Mouse (Mus musculus) embryonic fibroblast, embryonic 13.5 days (primary cell): ENCODE data around the gene Cnot4. TPM values are rescaled to one million over a fixed set of nuclear protein-coding genes. Genes with fewer than 3 reads are reported as not detected.

Experiments
- H3K27ac ChIP-seq: 2 replicates; pipeline ENCODE4 v1.5.1; 2012; ENCODE audit warnings: low read length, control low read depth, inconsistent platforms; ENCODE audit not compliant: insufficient read depth
- H3K4me1 ChIP-seq: 2 replicates; pipeline ENCODE4 v1.6.1; 2011; ENCODE audit warnings: low read length; ENCODE audit not compliant: control insufficient read depth, insufficient read depth
- H3K4me3 ChIP-seq: 2 replicates; pipeline ENCODE4 v1.5.1; 2011; ENCODE audit warnings: mild to moderate bottlenecking, control low read depth, low read length; ENCODE audit not compliant: insufficient read depth
- CTCF ChIP-seq: IDR thresholded peaks from 2 replicates; pipeline ENCODE4 v1.5.1; 2011; ENCODE audit warnings: mild to moderate bottlenecking, control low read depth, low read length, moderate library complexity, borderline replicate concordance; ENCODE audit not compliant: insufficient read depth
- POLR2A ChIP-seq: IDR thresholded peaks from 2 replicates; pipeline ENCODE4 v1.6.1; 2011; ENCODE audit warnings: low read depth, mild to moderate bottlenecking, control low read depth, low read length, moderate library complexity
- polyA plus RNA-seq: library from polyadenylated mRNA; stranded (reverse); fragments of >200 nt; gene quantifications from 2 replicates; pipeline ENCODE4 v1.2.4, GENCODE M21; 2011; ENCODE audit warnings: low read depth; ENCODE audit not compliant: missing spikeins, insufficient read length

The Cnot4 gene
- polyA plus RNA-seq, 1 experiment = 34.6 TPM

- Histone ChIP-seq H3K27ac (no peak overlapping the region), H3K4me1 (no peaks in the 10 kb centered on the region), H3K4me3 (no peak overlapping the region)
- TF ChIP-seq CTCF (peak; percentile 56; the same call in 1 of the 2 replicates), POLR2A (no peak)
Observed at GRCm38 (mm10) chr6:34999101-34999500, 134.4 kb downstream of the Cnot4 start.

DNA sequence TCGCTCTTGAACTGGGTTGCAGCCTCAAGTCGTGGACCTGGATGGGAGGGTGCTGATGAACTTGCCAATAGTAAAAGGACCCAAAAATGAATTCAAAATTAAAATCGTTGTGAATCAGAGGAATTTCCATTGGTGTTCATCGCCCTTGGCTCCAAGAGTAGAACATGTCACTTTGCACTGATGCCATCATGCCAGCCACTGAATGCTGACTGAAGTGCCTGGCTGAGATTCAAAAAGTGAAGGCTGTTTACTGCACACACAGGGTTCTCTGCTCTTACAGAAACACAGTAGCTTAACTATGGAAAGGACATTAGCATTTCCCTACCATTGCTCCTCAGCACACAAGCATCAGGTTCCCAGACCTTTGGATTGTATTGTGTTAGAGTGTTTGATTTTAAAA, 137.0 kb downstream of the Cnot4 start:
- no peak overlapping the region for H3K27ac ChIP-seq
- TF ChIP-seq CTCF = no peak
- no peak for TF ChIP-seq POLR2A
- no peaks in the 10 kb centered on the region for H3K4me1 ChIP-seq
- no peak overlapping the region for H3K4me3 ChIP-seq

DNA sequence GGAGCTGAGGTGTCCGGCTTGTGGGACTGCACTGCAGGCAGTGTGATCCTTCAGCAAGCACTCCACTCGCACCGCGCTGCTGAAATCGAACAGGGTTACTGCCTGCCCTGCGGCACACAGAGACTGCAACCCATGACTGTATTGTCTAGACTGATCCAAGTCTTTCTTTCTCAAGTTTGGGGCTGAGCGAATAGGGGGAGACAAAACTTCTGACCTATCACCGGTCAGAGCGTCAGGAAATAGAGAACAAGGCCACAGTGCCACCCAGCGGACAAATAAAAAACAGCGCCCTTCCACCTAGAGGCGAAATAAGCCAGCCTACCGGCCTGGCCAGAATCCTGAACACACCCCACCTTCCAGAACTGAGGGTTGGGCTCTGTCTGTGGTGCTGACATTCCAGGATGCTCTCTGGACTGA, 138.3 kb downstream of the Cnot4 start:
- Histone ChIP-seq H3K4me3 (no peak overlapping the region), H3K27ac (no peak overlapping the region), H3K4me1 (no peaks in the 10 kb centered on the region)
- TF ChIP-seq CTCF (0 out of 2 replicates have a peak, but pooled peaks have one; percentile 40), POLR2A (peak; percentile 34; the same call in 1 of the 2 replicates)

GRCm38 (mm10) chr6:34994692-34995091, 138.8 kb downstream of the Cnot4 start:
- Histone ChIP-seq H3K4me1 (no peaks in the 10 kb centered on the region), H3K4me3 (no peak overlapping the region), H3K27ac (no peak overlapping the region)
- TF ChIP-seq CTCF (no peak), POLR2A (no peak)

DNA sequence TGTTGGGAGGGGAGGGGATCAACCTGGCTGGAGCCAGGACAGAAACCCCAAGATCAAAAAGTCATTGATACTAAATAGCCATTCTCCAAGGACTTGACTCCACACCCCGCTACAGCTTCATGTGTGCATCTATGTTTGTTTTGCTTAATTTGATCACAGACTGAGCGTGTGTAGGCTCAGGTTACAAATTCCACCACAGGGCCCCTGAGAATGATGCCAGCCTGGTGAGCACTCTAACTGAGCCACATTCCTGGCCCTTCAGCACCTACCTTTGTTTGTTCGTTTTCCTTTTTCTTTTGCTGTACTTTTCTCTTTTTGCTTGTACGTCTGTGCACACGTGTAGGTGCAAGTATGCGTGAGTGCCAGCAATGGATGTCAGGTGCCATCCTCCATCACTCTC, 144.3 kb downstream of the Cnot4 start:
- TF ChIP-seq CTCF (no peak), POLR2A (no peak)
- Histone ChIP-seq H3K4me1 (no peaks in the 10 kb centered on the region), H3K4me3 (no peak overlapping the region), H3K27ac (no peak overlapping the region)

GRCm38 (mm10) chr6:34988081-34988761, 145.3 kb downstream of the Cnot4 start, which contains the start of gene Slc23a4:
TSS of gene Slc23a4 (minus strand) at chr6:34988404.
- Histone ChIP-seq H3K4me3 (no peak within 1 kb of the TSS), H3K27ac (no peak within 1 kb of the TSS), H3K4me1 (no peaks in the 10 kb centered on the region)
- TF ChIP-seq CTCF = no peak
- TF ChIP-seq POLR2A = no peak

- Histone ChIP-seq H3K4me1 (no peaks in the 10 kb centered on the region), H3K4me3 (no peak overlapping the region), H3K27ac (no peak overlapping the region)
- no peak for TF ChIP-seq POLR2A
Observed at GRCm38 (mm10) chr6:34987085-34987645, 146.4 kb downstream of the Cnot4 start.

DNA sequence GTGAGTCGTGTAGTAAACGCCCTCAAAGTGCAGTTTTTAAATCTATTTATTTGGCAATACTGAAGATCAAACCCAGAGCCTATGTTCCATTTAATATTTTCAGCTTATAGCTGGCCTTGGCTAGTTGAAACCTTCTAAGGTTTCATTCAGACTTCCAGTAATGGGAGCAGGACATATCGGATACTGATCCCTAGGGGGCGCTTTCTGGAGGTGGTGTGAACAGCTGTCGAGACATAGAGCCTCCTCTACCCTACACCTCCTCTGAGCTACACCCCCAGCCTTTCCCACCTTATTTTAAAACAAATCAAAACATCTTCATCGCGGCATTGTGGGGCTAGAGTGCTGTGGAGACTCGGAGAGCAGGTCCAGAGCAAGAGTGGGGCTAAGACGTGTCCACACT, 152.9 kb downstream of the Cnot4 start:
- no peaks in the 10 kb centered on the region for H3K4me1 ChIP-seq
- TF ChIP-seq POLR2A (no peak), CTCF (no peak)
- no peak overlapping the region for H3K27ac ChIP-seq
- no peak overlapping the region for H3K4me3 ChIP-seq

DNA sequence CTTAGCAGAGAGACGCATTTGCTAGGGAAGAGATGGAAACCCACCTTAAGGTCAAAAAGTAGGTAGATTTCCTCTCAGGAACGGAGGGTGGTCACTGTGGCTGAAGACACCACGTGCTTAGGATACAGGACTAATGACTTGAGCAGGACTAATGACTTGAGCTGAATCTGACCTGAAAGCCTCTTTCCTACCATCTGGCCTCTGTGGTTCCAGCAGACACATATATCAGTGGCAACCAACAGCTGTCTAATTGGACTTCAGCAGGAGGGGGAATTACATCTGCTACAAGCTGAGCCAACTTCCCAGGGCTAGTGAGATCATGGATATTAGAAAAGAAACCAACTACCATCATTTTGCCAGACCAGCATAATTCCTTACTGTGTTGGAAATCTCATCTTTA, 154.2 kb downstream of the Cnot4 start:
- H3K4me3 ChIP-seq = no peak overlapping the region
- no peak for TF ChIP-seq POLR2A
- TF ChIP-seq CTCF = no peak
- H3K4me1 ChIP-seq = no peaks in the 10 kb centered on the region
- H3K27ac ChIP-seq = no peak overlapping the region

Other genes with a start within 250 kb of the Cnot4 start
- 8.8 and 12.1 TPM in 2 replicates for gene Wdr91, start 222.8 kb downstream of the Cnot4 start, polyA plus RNA-seq
- gene Stra8, start 213.6 kb downstream of the Cnot4 start, polyA plus RNA-seq = not detected in 2 replicates
- gene Slc23a4, start 145.3 kb downstream of the Cnot4 start, polyA plus RNA-seq = not detected in 2 replicates
- 67.7 and 68.7 TPM in 2 replicates for gene Nup205, start 43.7 kb upstream of the Cnot4 start, polyA plus RNA-seq
- not detected in 2 replicates for gene Slc13a4, start 174.4 kb upstream of the Cnot4 start, polyA plus RNA-seq
- 0.62 and 3.0 TPM in 2 replicates for gene Fam180a, start 192.4 kb upstream of the Cnot4 start, polyA plus RNA-seq